Mouse (Mus musculus) gonadal fat pad, adult 2 months (tissue): ENCODE data around the gene 2010315B03Rik. TPM values are rescaled to one million over a fixed set of nuclear protein-coding genes. Genes with fewer than 3 reads are reported as not detected.

Experiments used
- polyA plus RNA-seq: library from polyadenylated mRNA; depleted of rRNA; stranded (reverse); fragments of >200 nt; gene quantifications from 2 replicates; pipeline ENCODE4 v1.2.3, GENCODE M21; 2012; rRNA removed

2010315B03Rik gene
- polyA plus RNA-seq, 1 experiment = 5.9 TPM

Other genes starting within 250 kb of the 2010315B03Rik start
- 5.6 and 8.2 TPM in 2 replicates for gene Ccr2, start 210.7 kb downstream of the 2010315B03Rik start, polyA plus RNA-seq
- gene Ccr5, start 191.2 kb downstream of the 2010315B03Rik start, polyA plus RNA-seq = 2.9 and 3.1 TPM in 2 replicates
- 151 and 177 TPM in 2 replicates for gene Ppp2r3d, start 164.2 kb upstream of the 2010315B03Rik start, polyA plus RNA-seq
- not detected in 2 replicates for gene Gm21836, start 181.1 kb upstream of the 2010315B03Rik start, polyA plus RNA-seq